Mouse (Mus musculus): ENCODE results near the gene Mtmr4. TPM values are rescaled to one million over a fixed set of nuclear protein-coding genes. Genes with fewer than 3 reads are reported as not detected.
A peak's percentile ranks its signal among the peaks of the same experiment; 100 is the strongest.

The Mtmr4 gene
- polyA plus RNA-seq, 1 experiment from 2014 or later: 45.5 TPM

- H3K4me3 ChIP-seq (ENCODE audit: low read depth, low read length): peak overlapping the region; percentile 78
- 2% methylated on average over 25 of the region's 25 CpGs for WGBS
Observed at GRCm38 (mm10) chr11:87590841-87591525, 979 bp upstream of the Mtmr4 start.

GRCm38 (mm10) chr11:87592354-87592695 lies 363 bp downstream of the Mtmr4 start:
- Histone ChIP-seq H3K27ac (ENCODE audit: low read depth, low read length) (peak overlapping the region; percentile 93), H3K9ac (ENCODE audit: low read length) (peak overlapping the region; percentile 78), H3K4me2 (ENCODE audit: low read length) (peak overlapping the region; percentile 79), H3K36me3 (ENCODE audit: control insufficient read depth, insufficient read depth, low read length) (peaks cover 7% of the 10 kb centered on the region), H3K27me3 (replicated peaks; ENCODE audit: control insufficient read depth, insufficient read depth, low read length) (no peaks in the 10 kb centered on the region), H3K4me1 (ENCODE audit: control insufficient read depth, insufficient read depth, low read length) (peaks cover 21% of the 10 kb centered on the region), H3K4me3 (ENCODE audit: low read depth, low read length) (peak overlapping the region; percentile 78), H3K9me3 (replicated peaks; ENCODE audit: control insufficient read depth, low read length) (no peaks in the 10 kb centered on the region)
- no peak for DNase-seq (ENCODE audit: low spot score)
- under 1% methylated on average over 15 of the region's 15 CpGs for WGBS
- ATAC-seq: no peak

More at GRCm38 (mm10) chr11:87590841-87591525, 979 bp upstream of the Mtmr4 start:
- H3K36me3 ChIP-seq (ENCODE audit: control insufficient read depth, insufficient read depth, low read length): peaks cover 3% of the 10 kb centered on the region; the same call in 1 of the 2 replicates
- peaks cover 16% of the 10 kb centered on the region for H3K4me1 ChIP-seq (ENCODE audit: control insufficient read depth, insufficient read depth, low read length)
- H3K9me3 ChIP-seq (replicated peaks; ENCODE audit: control insufficient read depth, low read length): no peaks in the 10 kb centered on the region
- DNase-seq (ENCODE audit: low spot score) (peak; percentile 33), ATAC-seq (no peak)
- peak overlapping the region; percentile 92 for H3K4me2 ChIP-seq (ENCODE audit: low read length)
- peak overlapping the region; percentile 90 for H3K9ac ChIP-seq (ENCODE audit: low read length)
- H3K27ac ChIP-seq (ENCODE audit: low read depth, low read length): peak overlapping the region; percentile 76
- no peaks in the 10 kb centered on the region for H3K27me3 ChIP-seq (replicated peaks; ENCODE audit: control insufficient read depth, insufficient read depth, low read length)

- ATAC-seq: no peak
- WGBS: 38% methylated on average over 13 of the region's 13 CpGs
- no peak for DNase-seq (ENCODE audit: low spot score)
- H3K4me3 ChIP-seq (ENCODE audit: low read depth, low read length): peak overlapping the region; percentile 78
- H3K36me3 ChIP-seq (ENCODE audit: control insufficient read depth, insufficient read depth, low read length): peaks cover 13% of the 10 kb centered on the region
- no peaks in the 10 kb centered on the region for H3K27me3 ChIP-seq (replicated peaks; ENCODE audit: control insufficient read depth, insufficient read depth, low read length)
- peak overlapping the region; percentile 79 for H3K4me2 ChIP-seq (ENCODE audit: low read length)
- H3K27ac ChIP-seq (ENCODE audit: low read depth, low read length): peak overlapping the region; percentile 93; the same call in 1 of the 2 replicates
- H3K9me3 ChIP-seq (replicated peaks; ENCODE audit: control insufficient read depth, low read length): no peaks in the 10 kb centered on the region
- H3K4me1 ChIP-seq (ENCODE audit: control insufficient read depth, insufficient read depth, low read length): peaks cover 21% of the 10 kb centered on the region
- H3K9ac ChIP-seq (ENCODE audit: low read length): peak overlapping the region; percentile 78
Observed at GRCm38 (mm10) chr11:87592713-87593598, 994 bp downstream of the Mtmr4 start.

DNA sequence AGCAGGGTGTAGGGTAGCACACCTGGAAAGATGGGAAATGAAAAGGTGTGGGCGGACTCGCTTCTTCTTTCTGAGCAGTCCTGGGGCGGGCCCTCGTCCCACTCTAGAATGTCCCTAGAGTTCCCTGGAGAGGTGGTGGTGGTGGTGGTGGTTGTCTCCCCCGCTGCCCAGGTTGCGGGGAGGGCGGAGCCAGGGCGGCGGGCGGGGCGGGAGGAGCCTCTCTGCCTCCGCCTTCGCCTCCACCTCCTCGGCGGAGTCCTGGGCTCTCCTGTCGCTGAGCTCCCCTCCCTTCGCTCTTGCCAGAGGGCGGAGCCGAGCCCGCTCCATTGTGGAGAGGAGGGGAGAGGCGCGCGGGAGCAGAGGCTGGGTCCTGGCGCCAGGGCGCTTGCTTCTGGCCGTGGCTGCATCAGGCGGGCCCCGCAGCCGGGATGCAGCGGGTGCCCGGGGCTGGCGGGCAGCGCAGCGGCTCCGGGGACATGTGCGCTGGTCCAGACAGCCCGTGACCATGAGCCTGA lies 3.4 kb downstream of the Mtmr4 start:
- WGBS: 2% methylated on average over 21 of the region's 37 CpGs
- Histone ChIP-seq H3K27ac (ENCODE audit: low read depth, low read length) (peak overlapping the region; percentile 86), H3K4me2 (ENCODE audit: low read length) (peak overlapping the region; percentile 85), H3K9ac (ENCODE audit: low read length) (peak overlapping the region; percentile 97), H3K4me1 (ENCODE audit: control insufficient read depth, insufficient read depth, low read length) (peaks cover 21% of the 10 kb centered on the region), H3K9me3 (replicated peaks; ENCODE audit: control insufficient read depth, low read length) (no peaks in the 10 kb centered on the region), H3K27me3 (replicated peaks; ENCODE audit: control insufficient read depth, insufficient read depth, low read length) (no peaks in the 10 kb centered on the region), H3K36me3 (ENCODE audit: control insufficient read depth, insufficient read depth, low read length) (peaks cover 37% of the 10 kb centered on the region), H3K4me3 (ENCODE audit: low read depth, low read length) (peak overlapping the region; percentile 89)
- ATAC-seq (peak; percentile 60), DNase-seq (ENCODE audit: low spot score) (peak; percentile 95)

DNA sequence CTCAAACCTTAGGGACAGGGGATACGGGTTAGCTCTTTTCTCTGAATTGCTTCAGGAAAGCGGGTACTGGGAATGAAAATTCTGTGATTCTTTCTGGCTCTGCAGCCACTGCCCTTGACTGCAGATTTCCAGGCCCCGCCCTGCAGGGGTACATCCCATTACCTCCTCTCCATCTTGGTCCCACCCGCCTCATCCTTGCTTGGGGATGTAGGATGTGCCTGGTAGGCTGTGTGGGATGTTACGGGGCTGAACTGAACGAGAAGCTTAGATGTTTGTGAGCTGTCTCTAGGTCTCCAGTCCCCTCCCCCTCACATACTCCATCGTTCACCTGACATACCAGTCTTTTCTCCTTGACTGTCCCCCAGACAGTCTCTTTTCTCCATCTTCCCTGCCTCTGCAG lies 4.0 kb downstream of the Mtmr4 start:
- H3K4me1 ChIP-seq (ENCODE audit: control insufficient read depth, insufficient read depth, low read length): peaks cover 16% of the 10 kb centered on the region

DNA sequence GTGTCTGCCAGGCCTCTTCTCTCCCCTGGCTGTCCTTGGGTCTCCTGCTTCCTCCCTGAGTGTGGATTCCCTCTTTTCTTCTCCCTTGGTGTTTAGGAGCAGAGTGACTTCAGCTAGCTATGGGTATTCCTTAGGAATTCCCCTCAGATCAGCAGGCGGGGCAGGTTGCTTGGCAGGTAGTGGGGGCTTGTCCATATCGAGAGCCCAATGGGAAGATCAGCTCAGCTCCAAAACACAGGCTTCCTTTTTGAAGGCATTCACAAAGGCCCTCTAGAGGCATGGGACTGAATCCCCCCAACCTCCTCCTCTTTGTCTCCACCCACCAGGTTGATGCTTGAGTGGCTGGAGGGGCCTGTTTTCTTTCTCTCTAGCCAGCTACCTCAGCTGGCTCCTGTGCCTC lies 4.5 kb downstream of the Mtmr4 start:
- H3K4me2 ChIP-seq (ENCODE audit: low read length): peak overlapping the region; percentile 85
- 8% methylated on average over 2 of the region's 2 CpGs for WGBS
- peak overlapping the region; percentile 86; the same call in 1 of the 2 replicates for H3K27ac ChIP-seq (ENCODE audit: low read depth, low read length)
- peak overlapping the region; percentile 97 for H3K9ac ChIP-seq (ENCODE audit: low read length)
- ATAC-seq: no peak
- H3K27me3 ChIP-seq (replicated peaks; ENCODE audit: control insufficient read depth, insufficient read depth, low read length): no peaks in the 10 kb centered on the region
- DNase-seq (ENCODE audit: low spot score): peak; percentile 70
- peaks cover 16% of the 10 kb centered on the region for H3K4me1 ChIP-seq (ENCODE audit: control insufficient read depth, insufficient read depth, low read length)
- peaks cover 48% of the 10 kb centered on the region for H3K36me3 ChIP-seq (ENCODE audit: control insufficient read depth, insufficient read depth, low read length)
- H3K4me3 ChIP-seq (ENCODE audit: low read depth, low read length): peak overlapping the region; percentile 89
- H3K9me3 ChIP-seq (replicated peaks; ENCODE audit: control insufficient read depth, low read length): no peaks in the 10 kb centered on the region

More for the DNA sequence above, 4.0 kb downstream of the Mtmr4 start:
- H3K4me3 ChIP-seq (ENCODE audit: low read depth, low read length): peak overlapping the region; percentile 89
- no peaks in the 10 kb centered on the region for H3K27me3 ChIP-seq (replicated peaks; ENCODE audit: control insufficient read depth, insufficient read depth, low read length)
- 4% methylated on average over 7 of the region's 7 CpGs for WGBS
- peak overlapping the region; percentile 85 for H3K4me2 ChIP-seq (ENCODE audit: low read length)
- H3K9me3 ChIP-seq (replicated peaks; ENCODE audit: control insufficient read depth, low read length): no peaks in the 10 kb centered on the region
- peak overlapping the region; percentile 97 for H3K9ac ChIP-seq (ENCODE audit: low read length)
- peak overlapping the region; percentile 86 for H3K27ac ChIP-seq (ENCODE audit: low read depth, low read length)
- ATAC-seq: no peak
- peaks cover 43% of the 10 kb centered on the region for H3K36me3 ChIP-seq (ENCODE audit: control insufficient read depth, insufficient read depth, low read length)
- peak; percentile 48 for DNase-seq (ENCODE audit: low spot score)

DNA sequence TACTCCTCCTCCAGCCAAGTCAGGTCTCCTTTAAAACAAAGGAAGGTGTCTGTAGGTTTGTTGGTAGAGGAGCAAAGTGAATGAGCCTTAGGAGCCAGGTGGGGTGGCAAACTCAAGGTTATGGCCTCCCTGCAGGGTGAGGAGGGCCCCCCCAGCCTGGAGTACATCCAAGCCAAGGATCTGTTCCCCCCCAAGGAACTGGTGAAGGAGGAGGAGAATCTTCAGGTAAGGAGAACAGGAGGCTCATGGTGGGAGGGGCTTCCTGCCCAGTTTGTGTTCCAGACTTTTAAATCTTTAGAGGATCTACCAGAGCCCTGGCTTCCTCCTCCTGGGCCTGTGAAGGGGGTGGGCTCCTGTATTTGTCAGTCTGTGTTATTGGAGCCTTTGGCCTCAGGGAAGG lies 5.1 kb downstream of the Mtmr4 start:
- Histone ChIP-seq H3K27me3 (replicated peaks; ENCODE audit: control insufficient read depth, insufficient read depth, low read length) (no peaks in the 10 kb centered on the region), H3K36me3 (ENCODE audit: control insufficient read depth, insufficient read depth, low read length) (peaks cover 54% of the 10 kb centered on the region), H3K4me2 (ENCODE audit: low read length) (peak overlapping the region; percentile 85), H3K4me3 (ENCODE audit: low read depth, low read length) (peak overlapping the region; percentile 89), H3K27ac (ENCODE audit: low read depth, low read length) (peak overlapping the region; percentile 86; the same call in 1 of the 2 replicates), H3K4me1 (ENCODE audit: control insufficient read depth, insufficient read depth, low read length) (peaks cover 16% of the 10 kb centered on the region), H3K9ac (ENCODE audit: low read length) (peak overlapping the region; percentile 97), H3K9me3 (replicated peaks; ENCODE audit: control insufficient read depth, low read length) (no peaks in the 10 kb centered on the region)
- DNase-seq (ENCODE audit: low spot score) (no peak), ATAC-seq (no peak)

DNA sequence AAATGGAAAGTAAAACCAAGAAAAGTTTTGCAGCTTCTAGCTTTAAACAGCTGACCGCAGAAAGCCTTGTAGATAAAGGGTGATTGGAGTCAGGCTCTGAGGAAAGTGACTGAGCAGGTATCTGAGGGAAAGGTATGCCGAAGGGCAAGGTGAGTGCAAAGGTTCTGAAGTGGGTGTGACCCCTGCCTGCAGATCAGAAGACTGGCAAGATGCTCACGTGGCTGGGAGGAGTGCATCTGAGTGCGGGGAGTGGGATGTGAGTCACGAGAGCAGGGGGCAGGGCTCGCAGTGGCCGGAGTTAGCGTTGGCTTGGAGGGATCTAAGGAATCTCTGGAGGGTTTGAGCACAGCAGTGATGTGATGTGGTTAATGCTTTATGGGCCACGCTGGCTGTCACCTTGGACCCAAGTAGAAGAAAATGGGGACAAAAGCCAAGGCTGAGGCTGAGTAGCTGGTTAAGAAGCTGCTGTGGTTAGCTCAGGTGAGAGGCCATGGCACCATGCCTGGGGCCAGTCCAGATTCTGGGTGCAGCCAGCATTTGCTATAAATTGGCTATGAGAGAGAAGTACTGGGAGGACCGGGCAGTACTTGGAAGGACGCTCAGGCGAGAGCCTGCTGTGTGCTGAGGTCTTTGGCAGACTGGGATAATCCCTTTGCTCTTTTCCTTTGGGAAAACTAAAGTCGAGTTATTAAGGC lies 7.6 kb downstream of the Mtmr4 start:
- H3K4me1 ChIP-seq (ENCODE audit: control insufficient read depth, insufficient read depth, low read length): peaks cover 5% of the 10 kb centered on the region
- ATAC-seq: no peak
- H3K9ac ChIP-seq (ENCODE audit: low read length): no peak overlapping the region

More for the DNA sequence above, 7.6 kb downstream of the Mtmr4 start:
- no peak overlapping the region for H3K4me3 ChIP-seq (ENCODE audit: low read depth, low read length)
- H3K4me2 ChIP-seq (ENCODE audit: low read length): no peak overlapping the region
- H3K9me3 ChIP-seq (replicated peaks; ENCODE audit: control insufficient read depth, low read length): no peaks in the 10 kb centered on the region
- H3K36me3 ChIP-seq (ENCODE audit: control insufficient read depth, insufficient read depth, low read length): peaks cover 76% of the 10 kb centered on the region
- no peaks in the 10 kb centered on the region for H3K27me3 ChIP-seq (replicated peaks; ENCODE audit: control insufficient read depth, insufficient read depth, low read length)
- whole genome bisulfite sequencing: 92% methylated on average over 13 of the region's 13 CpGs
- DNase-seq (ENCODE audit: low spot score): no peak
- H3K27ac ChIP-seq (ENCODE audit: low read depth, low read length): no peak overlapping the region

Data from forebrain, embryonic 14.5 days (tissue).